Mouse (Mus musculus): ENCODE data around the gene Zbtb38. TPM values are rescaled to one million over a fixed set of nuclear protein-coding genes. Genes with fewer than 3 reads are reported as not detected.

Gene Zbtb38
- total RNA-seq, 4 experiments from 2014 or later = 38.8 to 42.4 (median 40.8) TPM

- DNase-seq (ENCODE audit: low spot score) = peak; percentile 92
These were observed 6.3 kb upstream of the Zbtb38 start for GRCm38 (mm10) chr9:96758749-96759597.

DNA sequence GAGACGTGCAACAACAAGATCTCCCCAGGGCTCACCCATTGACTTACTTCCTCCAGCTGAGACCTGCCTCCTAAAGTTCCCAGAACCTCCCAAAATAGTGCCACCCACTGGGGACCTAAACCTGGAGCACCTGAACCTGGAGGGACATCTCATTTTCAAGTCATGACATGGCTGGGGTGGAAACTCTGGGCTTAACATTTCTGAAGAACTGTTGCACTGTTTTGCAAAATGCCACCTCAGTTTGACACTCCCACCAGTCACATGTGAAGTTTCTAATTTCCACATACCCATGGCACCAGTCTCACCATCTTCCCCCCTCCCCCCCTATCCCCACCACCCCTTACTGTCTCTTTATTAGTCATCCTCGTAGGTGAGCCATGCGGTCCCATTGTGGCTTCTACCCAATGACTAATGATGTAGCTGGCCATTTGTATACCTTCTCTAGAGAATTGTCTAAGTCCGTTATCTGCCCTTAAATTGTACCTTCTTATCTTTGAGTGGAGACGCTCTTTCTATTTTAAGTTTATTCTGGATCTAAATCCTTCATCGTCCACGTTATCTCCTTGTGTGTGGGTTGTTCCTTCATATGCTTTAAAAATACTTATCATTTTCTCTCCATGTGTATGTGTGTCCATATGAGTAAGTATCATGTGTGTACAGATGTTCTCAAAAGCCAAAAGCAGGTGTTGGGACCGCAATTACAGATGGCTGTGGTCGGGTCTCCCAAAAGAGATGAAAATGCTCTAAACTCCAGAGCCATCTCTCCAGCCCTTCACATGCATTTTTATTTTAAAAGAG is 4.2 kb upstream of the Zbtb38 start:
- DNase-seq (ENCODE audit: low spot score) = no peak

DNA sequence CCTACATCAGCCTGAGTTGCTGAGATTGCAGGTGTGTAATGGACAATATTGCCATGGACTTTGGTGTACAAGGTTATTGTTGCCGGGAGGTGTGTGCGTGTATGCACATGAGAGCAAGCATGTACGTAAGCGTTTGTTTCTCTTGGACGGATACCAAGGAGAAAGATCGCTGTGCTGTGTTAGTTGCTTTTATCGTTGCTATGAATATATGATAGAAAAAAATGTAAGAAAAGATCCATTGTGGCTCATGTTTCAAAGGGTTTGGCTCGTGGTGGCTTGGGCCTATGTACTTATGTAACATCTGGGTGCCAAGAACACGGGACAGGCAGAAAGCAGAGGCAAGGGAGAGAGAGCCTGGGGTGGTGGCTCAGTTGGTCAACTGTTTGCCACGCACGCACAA is 3.1 kb upstream of the Zbtb38 start:
- no peak for DNase-seq (ENCODE audit: low spot score)

DNA sequence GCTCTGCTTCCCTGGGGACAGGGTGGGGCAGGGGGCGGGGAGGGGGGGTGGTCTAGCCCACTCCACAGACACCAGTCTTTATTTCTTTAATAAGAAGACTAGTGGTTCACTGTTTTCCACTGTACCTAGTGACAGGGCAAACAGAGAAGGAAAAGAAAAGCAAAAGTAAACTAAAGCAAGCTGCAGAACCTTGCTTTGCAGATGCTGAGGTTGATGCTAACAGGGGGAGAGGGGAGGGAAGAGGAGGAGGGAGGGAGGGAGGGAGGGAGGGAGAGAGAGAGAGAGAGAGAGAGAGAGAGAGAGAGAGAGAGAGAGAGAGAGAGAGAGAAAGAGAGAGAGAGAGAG is 2.0 kb upstream of the Zbtb38 start:
- no peak for DNase-seq (ENCODE audit: low spot score)

DNA sequence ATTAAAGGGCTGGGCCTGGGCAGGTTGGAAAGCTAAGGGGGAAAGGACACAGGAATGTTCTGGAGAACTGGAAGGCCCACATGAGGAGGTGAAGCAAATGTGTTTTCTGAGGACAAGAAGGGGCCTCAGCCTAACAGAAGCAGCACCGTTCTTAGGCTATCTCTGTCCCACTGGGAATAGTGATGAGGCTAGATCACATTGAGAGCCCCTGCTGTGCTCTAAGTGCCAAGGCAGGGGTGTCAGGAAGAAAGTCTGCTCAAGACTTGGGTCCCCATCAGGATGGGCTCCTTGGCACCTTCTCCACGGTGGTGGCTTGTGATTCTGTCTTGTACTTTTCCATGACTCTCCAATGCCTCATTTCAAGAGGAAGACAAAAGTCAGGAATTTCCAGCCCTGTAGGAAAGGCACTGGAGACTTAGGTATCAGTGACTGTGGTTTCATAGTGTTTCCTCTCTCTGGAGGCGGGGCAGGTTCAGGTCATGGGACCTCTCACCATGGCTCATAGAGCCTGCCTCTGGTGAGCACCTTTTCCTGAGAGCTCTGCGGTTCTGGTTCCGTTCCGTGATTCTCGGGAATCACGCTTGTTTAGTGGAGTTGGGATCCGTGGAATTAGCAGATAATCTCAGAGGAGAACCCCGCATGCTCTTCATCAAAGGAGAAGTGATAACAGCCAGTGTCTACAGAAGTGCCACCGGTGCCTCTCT is 1.4 kb upstream of the Zbtb38 start:
- DNase-seq (ENCODE audit: low spot score) = no peak

DNA sequence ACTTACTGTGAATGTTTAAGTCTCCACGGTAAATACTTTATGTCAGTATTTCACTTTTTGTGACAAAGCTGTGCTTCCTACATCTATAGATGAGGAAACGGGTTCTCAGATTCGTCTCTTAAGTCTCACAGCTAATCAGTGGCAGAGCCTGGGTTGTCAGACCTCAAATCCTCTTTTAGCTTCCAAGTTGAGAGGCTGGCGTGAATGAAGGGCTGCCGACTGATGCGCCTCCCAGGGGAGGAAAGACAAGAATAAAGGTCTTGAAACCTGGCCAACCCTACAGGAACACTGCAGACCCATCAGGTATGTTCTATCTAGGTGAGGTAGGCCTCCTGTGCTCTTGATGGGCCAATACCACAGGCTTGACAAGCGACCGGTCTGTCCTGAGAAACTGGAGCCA is 761 bp upstream of the Zbtb38 start:
- DNase-seq (ENCODE audit: low spot score) = no peak

DNA sequence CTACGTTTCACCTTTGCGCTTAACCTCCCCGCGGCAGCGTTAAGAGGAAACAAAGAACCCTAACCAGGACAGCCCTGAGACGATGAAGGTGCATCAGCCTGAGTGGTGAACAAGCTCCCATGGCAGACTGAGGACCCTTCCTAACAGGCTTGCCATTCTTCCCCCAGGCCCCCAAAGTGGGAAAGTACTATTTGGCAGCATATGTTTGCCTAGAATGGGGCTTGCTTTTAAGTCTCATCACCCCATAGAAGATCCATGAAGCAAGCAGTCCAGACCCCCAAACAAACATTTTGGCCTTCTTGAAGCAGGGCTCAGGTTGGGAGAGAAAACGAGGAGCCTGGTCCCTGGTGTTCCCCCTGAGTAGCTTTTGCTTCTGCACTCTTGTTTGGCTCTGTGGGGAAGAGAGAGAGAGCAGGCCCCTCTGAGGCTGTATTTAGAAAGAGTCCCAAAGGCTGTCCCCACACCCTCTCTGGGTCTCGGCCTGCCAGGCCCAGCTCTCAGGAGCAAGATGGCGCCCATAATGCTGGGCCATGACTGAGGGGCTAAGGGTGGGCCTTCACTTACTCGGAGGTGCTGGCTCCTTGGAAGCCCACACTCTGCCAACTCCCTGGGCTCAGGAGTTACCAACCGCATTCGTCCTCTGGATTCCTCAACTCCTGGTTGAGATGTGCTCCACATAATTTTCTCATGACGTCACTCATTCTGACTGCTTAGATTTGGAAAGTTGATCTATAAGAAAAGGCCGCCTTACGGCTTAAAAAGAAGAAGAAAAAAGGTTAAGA is 619 bp downstream of the Zbtb38 start:
- no peak for DNase-seq (ENCODE audit: low spot score)

DNA sequence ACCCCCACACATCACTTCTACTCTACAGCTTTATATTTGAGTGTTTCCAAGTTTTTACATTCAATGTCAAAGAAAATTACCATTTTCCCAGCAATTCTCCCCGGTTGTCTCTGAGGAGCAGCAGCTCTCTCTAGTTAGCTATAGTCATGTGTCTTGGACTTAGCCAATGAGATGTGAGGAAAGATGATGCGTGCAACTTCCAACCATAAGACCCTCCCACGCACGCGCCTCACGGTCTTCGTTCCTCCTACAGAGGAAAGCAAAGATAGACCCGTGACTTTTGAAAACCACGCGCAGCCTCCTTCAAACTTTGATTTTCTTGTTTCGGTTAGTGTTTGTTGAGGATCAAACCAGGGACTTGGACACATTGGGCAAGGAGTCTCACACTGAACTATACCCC is 2.0 kb downstream of the Zbtb38 start:
- DNase-seq (ENCODE audit: low spot score) = no peak

DNA sequence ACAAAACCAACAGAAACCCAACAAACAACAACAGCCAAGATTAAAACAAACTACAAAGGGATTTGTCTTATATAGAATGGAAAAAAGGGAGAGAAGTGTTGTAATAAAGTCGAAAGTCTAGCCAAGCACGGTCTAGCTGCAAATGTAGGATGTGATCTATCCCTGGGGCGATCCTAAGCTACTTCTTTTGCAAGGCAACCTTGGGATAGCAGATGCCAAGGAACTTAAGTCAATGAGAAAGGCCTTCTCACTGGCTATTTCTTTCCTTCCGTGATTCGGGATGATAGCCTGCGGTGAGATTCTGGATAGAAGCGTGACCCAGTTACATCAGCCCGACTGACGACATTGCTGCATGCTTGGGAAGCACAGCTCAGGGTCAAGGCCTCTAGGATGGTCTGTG is 6.1 kb downstream of the Zbtb38 start:
- no peak for DNase-seq (ENCODE audit: low spot score)

- DNase-seq (ENCODE audit: low spot score) = no peak
These were observed 7.7 kb downstream of the Zbtb38 start for GRCm38 (mm10) chr9:96744909-96745308.

GRCm38 (mm10) chr9:96741365-96742085 is 11.1 kb downstream of the Zbtb38 start:
- DNase-seq (ENCODE audit: low spot score) = no peak

DNA sequence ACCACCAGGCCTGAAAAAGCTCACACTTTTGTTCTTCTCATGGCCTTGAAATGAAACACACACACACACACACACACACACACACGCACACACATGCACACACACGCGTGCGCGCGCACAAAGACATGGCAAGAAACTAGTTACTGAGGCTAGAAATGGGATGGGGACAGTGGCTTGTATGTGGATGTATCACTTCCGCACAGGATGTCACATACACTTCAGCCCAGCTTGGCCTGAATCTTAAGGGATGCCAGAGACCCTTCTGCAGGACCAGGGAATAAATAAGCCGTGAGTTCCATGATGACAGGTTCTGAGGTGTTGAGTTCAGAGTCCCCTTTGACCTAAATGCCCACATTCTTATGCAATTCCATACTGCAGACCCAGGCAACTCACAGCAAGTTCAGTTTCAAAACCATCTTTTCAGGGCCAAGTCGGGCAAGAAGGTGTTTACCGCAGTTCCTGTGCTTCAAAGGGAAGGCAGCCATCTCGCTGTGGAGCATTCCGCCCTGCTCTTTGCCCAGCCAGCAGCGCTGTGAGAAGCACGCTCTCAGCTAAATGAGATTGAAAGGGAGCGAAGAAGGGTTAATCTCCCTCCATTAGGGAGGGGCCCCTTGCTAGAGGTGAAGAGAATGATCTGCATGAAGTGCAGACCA is 11.8 kb downstream of the Zbtb38 start:
- DNase-seq (ENCODE audit: low spot score) = no peak

GRCm38 (mm10) chr9:96739808-96740711 is 12.6 kb downstream of the Zbtb38 start:
- peak; percentile 63 for DNase-seq (ENCODE audit: low spot score)

DNA sequence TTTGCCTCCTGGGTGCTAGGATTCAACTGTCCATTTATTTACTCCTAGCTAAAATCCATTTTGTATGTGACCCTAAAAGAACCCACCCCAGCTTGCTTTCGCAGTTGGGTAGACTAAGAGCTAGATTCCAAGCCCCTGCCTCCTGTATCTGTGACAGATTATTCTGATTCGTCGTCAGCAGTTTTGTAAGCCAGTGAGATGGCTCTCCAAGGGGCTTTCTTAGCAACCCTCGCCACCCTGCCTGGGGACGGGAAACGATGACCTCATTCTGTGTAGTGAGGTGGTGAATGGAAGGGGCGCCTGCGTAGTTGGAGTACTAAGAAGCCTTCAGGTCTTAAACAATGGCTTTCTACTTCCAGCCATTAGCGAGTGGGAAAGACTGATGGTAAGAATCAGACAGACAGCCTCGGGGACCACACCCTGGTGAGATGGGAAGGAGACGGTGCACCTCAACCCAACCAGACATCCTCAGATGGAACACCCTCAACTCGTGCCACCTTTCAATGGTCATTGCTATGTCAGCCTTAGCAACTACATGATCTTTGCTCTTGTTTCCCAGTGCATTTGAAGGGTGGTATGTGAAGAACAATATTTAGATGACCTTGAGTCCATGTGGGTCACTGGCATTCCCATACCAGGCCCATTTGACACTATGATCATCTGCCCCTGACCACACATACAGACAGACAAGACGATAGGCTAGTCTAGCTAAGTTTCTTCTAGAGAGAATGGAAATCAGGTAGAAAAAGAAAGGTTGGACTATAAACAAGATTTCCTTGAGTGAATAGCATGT is 13.9 kb downstream of the Zbtb38 start:
- DNase-seq (ENCODE audit: low spot score) = no peak

- DNase-seq (ENCODE audit: low spot score) = no peak
These were observed 16.7 kb downstream of the Zbtb38 start for GRCm38 (mm10) chr9:96735946-96736345.

- no peak for DNase-seq (ENCODE audit: low spot score)
These were observed 19.3 kb downstream of the Zbtb38 start for GRCm38 (mm10) chr9:96733425-96733717.

DNA sequence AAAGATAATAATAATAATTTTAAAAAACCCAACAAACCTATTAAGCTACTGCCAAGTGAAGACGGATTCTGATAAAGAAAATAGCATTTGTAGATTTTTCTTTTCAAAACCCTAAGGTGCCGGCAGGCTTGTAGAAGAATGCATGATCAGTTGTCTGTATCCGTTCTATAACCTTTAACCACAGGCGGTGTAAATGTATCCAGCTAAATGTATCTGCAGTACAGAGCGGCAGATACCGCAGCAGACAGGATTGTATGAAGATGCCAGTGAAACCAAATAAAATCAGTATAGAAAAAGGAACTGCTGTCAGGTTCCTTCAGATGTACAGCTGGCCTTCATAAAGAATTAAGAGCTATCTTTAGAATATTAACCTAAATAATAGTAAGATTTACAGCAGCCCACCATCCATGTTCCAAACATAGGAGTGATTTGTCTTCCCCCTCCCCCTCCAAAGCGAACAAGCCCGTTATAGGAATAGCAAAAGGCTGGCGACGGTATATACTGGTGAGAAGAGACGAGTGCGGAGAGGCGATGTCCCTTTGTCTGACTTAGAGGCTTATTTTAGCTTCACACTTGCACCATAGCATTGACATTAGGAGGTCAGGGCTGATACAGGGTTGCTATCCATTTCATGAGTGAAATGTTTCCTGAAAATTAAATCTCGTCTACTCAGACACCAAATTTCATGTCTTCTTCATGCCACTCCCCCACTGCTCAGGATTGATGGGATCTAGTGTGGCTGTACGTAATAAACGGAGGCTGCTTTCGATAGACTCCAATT is 19.8 kb downstream of the Zbtb38 start:
- no peak for DNase-seq (ENCODE audit: low spot score)

- DNase-seq (ENCODE audit: low spot score) = no peak
These were observed 20.6 kb downstream of the Zbtb38 start for GRCm38 (mm10) chr9:96731961-96732511.

All from heart, adult 8-10 months (tissue).